Mouse (Mus musculus) G1E (cell line): ENCODE results near the gene Zfp319.

Experiments used
- CTCF ChIP-seq: IDR thresholded peaks from 2 replicates; pipeline ENCODE4 v1.5.1; 2012; ENCODE audit warnings: low read depth, low read length, inconsistent platforms, mixed read lengths
- GATA1 ChIP-seq: IDR thresholded peaks from 2 replicates; pipeline ENCODE4 v1.6.1; 2012; ENCODE audit warnings: borderline replicate concordance, low read length, inconsistent platforms, mixed read lengths
- POLR2AphosphoS5 ChIP-seq: IDR thresholded peaks from 2 replicates; pipeline ENCODE4 v1.6.1; 2012; ENCODE audit warnings: low read depth, low read length, inconsistent platforms; ENCODE audit not compliant: insufficient replicate concordance
- TAL1 ChIP-seq: conservative IDR thresholded peaks from 2 replicates; pipeline ENCODE4 v1.6.1; 2012; ENCODE audit warnings: low read depth, low read length, inconsistent platforms, mixed read lengths

GRCm38 (mm10) chr8:95330367-95330766 is 1.4 kb downstream of the Zfp319 start:
- TF ChIP-seq CTCF (no peak), GATA1 (no peak), TAL1 (no peak), POLR2AphosphoS5 (no peak)
